Comparison of ENCODE assay signal across 7 mouse cellular contexts in genomic region chr15:81848301-81848700, GRCm38 (mm10). TPM values are rescaled to one million over a fixed set of nuclear protein-coding genes. Genes with fewer than 3 reads are reported as not detected.
DNase-seq lines count a peak whose midpoint lies in the region; ATAC-seq and TF ChIP-seq lines count a peak whose summit lies in the region.

No protein-coding gene starts in this region.

- H3K9ac ChIP-seq in kidney, embryonic 14.5 days (ENCODE audit: low read depth, low read length), result no peak overlapping the region

- H3K4me2 ChIP-seq in kidney, embryonic 14.5 days (replicated peaks; ENCODE audit: low read depth, low read length), result no peak overlapping the region

- no peak overlapping the region for H3K27ac ChIP-seq in kidney, embryonic 14.5 days (ENCODE audit: low read depth, low read length)

- peak; percentile 98 for TF ChIP-seq CTCF in E14TG2a.4 (conservative IDR thresholded peaks at IDR 0.05; ENCODE audit: low read length)

- 54% methylated on average over 7 of the region's 7 CpGs for WGBS in kidney, embryonic 14.5 days

- no peak overlapping the region for H3K4me3 ChIP-seq in kidney, embryonic 14.5 days (ENCODE audit: low read length)
- H3K4me3 ChIP-seq in E14TG2a.4 (replicated peaks; ENCODE audit: low read length), result no peak overlapping the region

- peak; percentile 62 for DNase-seq in kidney, adult 11 months
- DNase-seq in adrenal gland, postnatal 36 days, result peak; percentile 61 to 76
- DNase-seq in gastrocnemius, postnatal 10 days, result peak; percentile 56
- peak; percentile 71 to 81 for DNase-seq in lung, adult 18-20 months
- peak; percentile 51 to 78 for DNase-seq in spleen, postnatal 10 days (ENCODE audit: low spot score in 2 of 2)

- H3K4me1 ChIP-seq in kidney, embryonic 14.5 days (ENCODE audit: control insufficient read depth, insufficient read depth, low read length), result peaks cover 8% of the 10 kb centered on the region; the same call in 1 of the 2 replicates
- peaks cover 80% of the 10 kb centered on the region for H3K4me1 ChIP-seq in E14TG2a.4 (replicated peaks; ENCODE audit: low read depth, low read length)

- peaks cover 55% of the 10 kb centered on the region for H3K36me3 ChIP-seq in kidney, embryonic 14.5 days (ENCODE audit: control insufficient read depth, insufficient read depth, low read length)
- peaks cover 50% of the 10 kb centered on the region for H3K36me3 ChIP-seq in E14TG2a.4 (ENCODE audit: insufficient read depth, low read length)

- ATAC-seq in kidney, embryonic 14.5 days (ENCODE audit: low FRiP score, low TSS enrichment), result no peak

- no peaks in the 10 kb centered on the region for H3K27me3 ChIP-seq in kidney, embryonic 14.5 days (ENCODE audit: control insufficient read depth, insufficient read depth, low read length)
- no peaks in the 10 kb centered on the region for H3K27me3 ChIP-seq in E14TG2a.4 (ENCODE audit: insufficient read depth, low read length)

- H3K9me3 ChIP-seq in kidney, embryonic 14.5 days (ENCODE audit: control insufficient read depth, low read length), result no peaks in the 10 kb centered on the region
- no peaks in the 10 kb centered on the region for H3K9me3 ChIP-seq in E14TG2a.4 (ENCODE audit: low read length)

RNA-seq across cellular contexts. Expression of gene Tob2, which starts 10.3 kb away (rescaled TPM):
- 19.4 and 24.1 TPM in 2 replicates for polyA plus RNA-seq in kidney, embryonic 14.5 days (2014; fragmentation: Nextera tagmentation; extraction: Ambion mirVana)
- 100 to 1,000 TPM; 103 to 125 TPM for total RNA-seq in adrenal gland, postnatal 36 days (2021)
- total RNA-seq in gastrocnemius, postnatal 10 days (2021), result 10 to 100 TPM; 38.1 to 80.4 TPM

RNA-seq across cellular contexts. Expression of gene Phf5a, which starts 23.4 kb away (rescaled TPM):
- polyA plus RNA-seq in kidney, embryonic 14.5 days (2014; fragmentation: Nextera tagmentation; extraction: Ambion mirVana), result 192 and 223 TPM in 2 replicates
- 10 to 100 TPM; 57.8 to 59.2 TPM for total RNA-seq in adrenal gland, postnatal 36 days (2021)
- total RNA-seq in gastrocnemius, postnatal 10 days (2021), result 10 to 100 TPM; 37.4 to 39.6 TPM

RNA-seq across cellular contexts. Expression of gene Aco2, which starts 23.8 kb away (rescaled TPM):
- 123 and 191 TPM in 2 replicates for polyA plus RNA-seq in kidney, embryonic 14.5 days (2014; fragmentation: Nextera tagmentation; extraction: Ambion mirVana)
- 100 to 1,000 TPM; 823 to 866 TPM for total RNA-seq in adrenal gland, postnatal 36 days (2021)
- 100 to 1,000 TPM; 789 to 874 TPM for total RNA-seq in gastrocnemius, postnatal 10 days (2021)

RNA-seq across cellular contexts. Expression of gene Tef, which starts 46.1 kb away (rescaled TPM):
- polyA plus RNA-seq in kidney, embryonic 14.5 days (2014; fragmentation: Nextera tagmentation; extraction: Ambion mirVana), result 16.1 and 19.2 TPM in 2 replicates
- 100 to 1,000 TPM in 1 of 2 experiments, 10 to 100 TPM in 1; 61.4 to 101 TPM for total RNA-seq in adrenal gland, postnatal 36 days (2021)
- 100 to 1,000 TPM; 127 to 130 TPM for total RNA-seq in gastrocnemius, postnatal 10 days (2021)
